Mouse (Mus musculus): ENCODE measurements around the gene Nckap1l. TPM values are rescaled to one million over a fixed set of nuclear protein-coding genes. Genes with fewer than 3 reads are reported as not detected.

Nckap1l gene
- polyA plus RNA-seq, 1 experiment from 2014 or later = 1.8 TPM

DNA sequence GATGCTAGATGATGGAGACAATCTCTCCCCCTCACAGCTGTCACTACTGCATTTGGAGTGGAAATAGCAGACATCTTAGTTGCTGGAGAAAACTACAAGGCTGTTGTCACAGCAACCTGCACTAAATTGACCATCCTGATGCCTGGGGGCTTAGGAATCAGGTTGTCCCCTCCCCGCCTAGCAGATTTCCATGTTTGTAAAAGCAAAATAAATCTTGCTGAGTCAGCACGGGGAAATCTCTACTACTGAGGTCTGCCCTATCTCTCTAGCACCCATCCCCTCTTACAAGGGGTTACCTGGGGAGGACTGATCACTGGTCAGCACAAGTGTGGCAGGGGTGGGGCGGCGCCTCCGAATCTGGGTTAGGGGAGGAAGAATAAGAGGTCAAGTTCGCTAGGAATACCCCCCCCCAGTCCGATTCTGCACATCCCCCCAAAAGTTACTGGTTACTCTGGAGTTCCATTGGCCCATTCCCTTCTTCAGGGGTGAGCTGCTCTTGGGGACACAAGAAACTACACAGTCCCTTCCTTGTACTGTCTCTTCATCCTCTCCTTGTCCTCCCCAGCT lies 80.5 kb downstream of the Nckap1l start:
- Histone ChIP-seq H3K27me3 (ENCODE audit: low read depth, poor library complexity, severe bottlenecking) (peaks cover 40% of the 10 kb centered on the region), H3K4me1 (peaks cover 66% of the 10 kb centered on the region), H3K9me3 (replicated peaks) (no peaks in the 10 kb centered on the region), H3K27ac (replicated peaks) (no peak overlapping the region), H3K4me3 (no peak overlapping the region), H3K36me3 (peaks cover 10% of the 10 kb centered on the region)
- 84% methylated on average over 7 of the region's 7 CpGs for WGBS
- DNase-seq (ENCODE audit: low spot score) = no peak

GRCm38 (mm10) chr15:103535030-103535429 lies 81.4 kb downstream of the Nckap1l start:
- Histone ChIP-seq H3K36me3 (0 out of 2 replicates have a peak, but pooled peaks cover 3% of the 10 kb centered on the region), H3K4me1 (peaks cover 60% of the 10 kb centered on the region), H3K27ac (replicated peaks) (no peak overlapping the region), H3K9me3 (replicated peaks) (no peaks in the 10 kb centered on the region), H3K27me3 (ENCODE audit: low read depth, poor library complexity, severe bottlenecking) (peaks cover 49% of the 10 kb centered on the region), H3K4me3 (no peak overlapping the region)
- 81% methylated on average over 2 of the region's 2 CpGs for WGBS
- DNase-seq (ENCODE audit: low spot score) = no peak

- Histone ChIP-seq H3K4me1 (peaks cover 54% of the 10 kb centered on the region), H3K36me3 (0 out of 2 replicates have a peak, but pooled peaks cover 3% of the 10 kb centered on the region), H3K27ac (replicated peaks) (no peak overlapping the region), H3K9me3 (replicated peaks) (no peaks in the 10 kb centered on the region), H3K4me3 (no peak overlapping the region), H3K27me3 (ENCODE audit: low read depth, poor library complexity, severe bottlenecking) (peaks cover 57% of the 10 kb centered on the region)
- WGBS = 71% methylated on average over 1 of the region's 1 CpGs
- no peak for DNase-seq (ENCODE audit: low spot score)
Measured at GRCm38 (mm10) chr15:103535786-103536185, 82.2 kb downstream of the Nckap1l start.

GRCm38 (mm10) chr15:103536456-103536855 lies 82.9 kb downstream of the Nckap1l start:
- Histone ChIP-seq H3K36me3 (0 out of 2 replicates have a peak, but pooled peaks cover 3% of the 10 kb centered on the region), H3K4me1 (peaks cover 48% of the 10 kb centered on the region), H3K4me3 (peak overlapping the region; percentile 81), H3K27me3 (ENCODE audit: low read depth, poor library complexity, severe bottlenecking) (peaks cover 58% of the 10 kb centered on the region), H3K9me3 (replicated peaks) (no peaks in the 10 kb centered on the region), H3K27ac (replicated peaks) (peak overlapping the region; percentile 85)
- 29% methylated on average over 2 of the region's 2 CpGs for WGBS
- no peak for DNase-seq (ENCODE audit: low spot score)

DNA sequence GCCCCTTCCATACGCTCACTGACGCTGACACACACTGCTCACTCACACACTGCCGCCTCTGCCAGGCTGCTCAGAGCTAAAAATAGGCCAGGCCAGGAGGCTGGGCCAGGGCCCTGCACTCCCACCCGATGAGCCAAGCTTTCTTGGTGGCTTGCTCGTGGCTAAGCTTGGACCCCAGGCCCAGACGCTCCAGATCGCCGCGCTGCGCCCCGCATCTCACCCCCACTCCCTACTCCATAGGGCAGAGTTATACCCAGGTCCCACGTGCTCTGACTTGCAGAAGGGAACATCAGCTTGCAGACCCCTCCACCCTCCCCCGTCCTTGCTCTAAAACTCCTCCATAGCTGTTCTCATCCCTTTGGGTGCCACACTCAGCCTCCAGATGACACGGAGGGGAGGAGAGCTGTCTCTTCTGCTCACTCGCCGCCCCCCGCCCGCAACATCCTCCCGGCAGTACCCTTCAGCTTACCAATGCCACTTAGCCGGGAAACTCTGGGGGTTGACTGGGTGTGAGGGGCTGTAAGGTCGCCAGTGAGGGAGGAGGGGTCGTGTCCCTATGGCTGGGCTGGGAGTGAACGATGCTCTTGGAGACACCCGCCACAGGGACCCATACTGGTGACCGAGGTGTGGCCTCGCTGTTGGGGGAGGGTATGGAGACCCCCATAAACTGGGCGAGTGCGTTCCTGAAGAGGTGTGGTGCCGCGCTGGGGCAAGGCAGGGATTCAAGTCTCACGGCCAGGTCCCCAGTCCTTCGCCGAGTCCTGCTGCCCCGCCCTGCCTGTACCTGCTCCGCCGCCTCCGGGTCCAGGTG lies 83.6 kb downstream of the Nckap1l start:
- Histone ChIP-seq H3K4me1 (peaks cover 48% of the 10 kb centered on the region), H3K27ac (replicated peaks) (peak overlapping the region; percentile 85), H3K27me3 (ENCODE audit: low read depth, poor library complexity, severe bottlenecking) (peaks cover 58% of the 10 kb centered on the region), H3K36me3 (0 out of 2 replicates have a peak, but pooled peaks cover 3% of the 10 kb centered on the region), H3K4me3 (peak overlapping the region; percentile 81), H3K9me3 (replicated peaks) (no peaks in the 10 kb centered on the region)
- under 1% methylated on average over 37 of the region's 37 CpGs for WGBS
- DNase-seq (ENCODE audit: low spot score) = peak; percentile 44

GRCm38 (mm10) chr15:103537822-103538213 lies 84.2 kb downstream of the Nckap1l start, which contains the start of gene Ppp1r1a:
TSS of gene Ppp1r1a (minus strand) at chr15:103538003.
- H3K4me1 ChIP-seq = peaks cover 48% of the 10 kb centered on the region
- H3K4me3 ChIP-seq = peak within 1 kb of the TSS; percentile 81
- H3K27ac ChIP-seq (replicated peaks) = peak within 1 kb of the TSS; percentile 85
- under 1% methylated on average over 36 of the region's 36 CpGs for WGBS
- peak; percentile 84 for DNase-seq (ENCODE audit: low spot score)
- no peaks in the 10 kb centered on the region for H3K9me3 ChIP-seq (replicated peaks)
- peaks cover 58% of the 10 kb centered on the region for H3K27me3 ChIP-seq (ENCODE audit: low read depth, poor library complexity, severe bottlenecking)
- 0 out of 2 replicates have a peak, but pooled peaks cover 3% of the 10 kb centered on the region for H3K36me3 ChIP-seq

DNA sequence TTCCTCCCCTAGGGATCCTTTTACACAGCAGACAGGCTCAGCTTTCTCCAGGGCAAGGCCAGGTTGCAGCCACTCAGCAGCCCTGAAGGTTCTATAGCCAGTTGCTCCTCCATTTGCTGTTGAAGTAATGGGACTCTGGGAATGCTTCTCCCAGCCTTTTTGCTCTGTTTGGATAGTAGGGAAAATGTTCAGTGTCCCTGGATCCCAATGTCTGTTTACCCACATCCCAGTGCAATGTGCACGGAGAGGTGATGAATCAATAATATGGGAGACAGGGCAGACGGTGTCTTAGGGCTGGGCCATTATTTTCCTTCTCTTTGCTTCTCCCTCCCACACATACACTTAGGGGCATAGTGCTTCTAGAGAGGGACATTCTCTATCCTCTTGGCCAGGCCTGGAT lies 85.7 kb downstream of the Nckap1l start:
- H3K36me3 ChIP-seq = no peaks in the 10 kb centered on the region
- H3K4me1 ChIP-seq = peaks cover 49% of the 10 kb centered on the region
- H3K27ac ChIP-seq (replicated peaks) = no peak overlapping the region
- 52% methylated on average over 2 of the region's 2 CpGs for WGBS
- DNase-seq (ENCODE audit: low spot score) = no peak
- H3K9me3 ChIP-seq (replicated peaks) = no peaks in the 10 kb centered on the region
- no peak overlapping the region for H3K4me3 ChIP-seq
- H3K27me3 ChIP-seq (ENCODE audit: low read depth, poor library complexity, severe bottlenecking) = peaks cover 58% of the 10 kb centered on the region

DNA sequence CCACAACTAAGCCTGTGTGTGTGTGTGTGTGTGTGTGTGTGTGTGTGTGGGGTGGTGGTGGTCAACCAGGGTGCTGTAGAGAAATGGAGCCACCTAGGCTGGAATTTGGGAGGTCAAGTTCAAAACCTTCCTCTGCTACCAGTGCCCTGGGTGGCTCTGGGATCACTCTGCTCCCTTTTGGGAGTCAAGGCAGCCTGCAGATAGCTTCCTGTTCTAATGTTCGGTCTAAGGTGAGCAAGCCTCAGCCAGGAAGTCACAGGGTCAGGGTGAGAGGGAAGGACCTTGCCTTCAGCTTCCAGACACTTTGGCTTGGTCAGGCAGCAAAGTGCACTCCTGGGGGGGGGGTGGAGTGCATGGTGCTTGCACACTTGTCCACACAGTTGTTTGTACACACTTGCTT lies 87.1 kb downstream of the Nckap1l start:
- DNase-seq (ENCODE audit: low spot score) = peak; percentile 8
- WGBS = 82% methylated on average over 1 of the region's 1 CpGs
- H3K4me1 ChIP-seq = peaks cover 38% of the 10 kb centered on the region
- H3K27me3 ChIP-seq (ENCODE audit: low read depth, poor library complexity, severe bottlenecking) = peaks cover 50% of the 10 kb centered on the region
- no peaks in the 10 kb centered on the region for H3K9me3 ChIP-seq (replicated peaks)
- H3K36me3 ChIP-seq = no peaks in the 10 kb centered on the region
- H3K27ac ChIP-seq (replicated peaks) = no peak overlapping the region
- H3K4me3 ChIP-seq = no peak overlapping the region

- Histone ChIP-seq H3K4me1 (peaks cover 24% of the 10 kb centered on the region), H3K27me3 (ENCODE audit: low read depth, poor library complexity, severe bottlenecking) (peaks cover 34% of the 10 kb centered on the region), H3K4me3 (no peak overlapping the region), H3K27ac (replicated peaks) (no peak overlapping the region), H3K36me3 (no peaks in the 10 kb centered on the region), H3K9me3 (replicated peaks) (no peaks in the 10 kb centered on the region)
- DNase-seq (ENCODE audit: low spot score) = peak; percentile 9
Measured at GRCm38 (mm10) chr15:103542526-103542925, 88.9 kb downstream of the Nckap1l start.

GRCm38 (mm10) chr15:103547983-103548382 lies 94.4 kb downstream of the Nckap1l start:
- Histone ChIP-seq H3K36me3 (no peaks in the 10 kb centered on the region), H3K4me3 (no peak overlapping the region), H3K27me3 (ENCODE audit: low read depth, poor library complexity, severe bottlenecking) (no peaks in the 10 kb centered on the region), H3K9me3 (replicated peaks) (no peaks in the 10 kb centered on the region), H3K27ac (replicated peaks) (no peak overlapping the region), H3K4me1 (peaks cover 5% of the 10 kb centered on the region; the same call in 1 of the 2 replicates)
- 87% methylated on average over 3 of the region's 3 CpGs for WGBS
- no peak for DNase-seq (ENCODE audit: low spot score)

Other genes with a start within 250 kb of the Nckap1l start
- gene Cbx5, start 214.0 kb upstream of the Nckap1l start, polyA plus RNA-seq (2016; fragmentation: Nextera tagmentation; extraction: Ambion mirVana) = 194 and 206 TPM in 2 replicates
- 1,542 and 1,692 TPM in 2 replicates for gene Hnrnpa1, start 213.4 kb upstream of the Nckap1l start, polyA plus RNA-seq (2016; fragmentation: Nextera tagmentation; extraction: Ambion mirVana)
- gene Nfe2, start 195.4 kb upstream of the Nckap1l start, polyA plus RNA-seq (2016; fragmentation: Nextera tagmentation; extraction: Ambion mirVana) = 5.6 and 6.4 TPM in 2 replicates
- gene Copz1, start 181.1 kb upstream of the Nckap1l start, polyA plus RNA-seq (2016; fragmentation: Nextera tagmentation; extraction: Ambion mirVana) = 288 and 291 TPM in 2 replicates
- gene Gpr84, start 143.2 kb upstream of the Nckap1l start, polyA plus RNA-seq (2016; fragmentation: Nextera tagmentation; extraction: Ambion mirVana) = 0.32 and 0.47 TPM in 2 replicates
- 24.3 and 25.5 TPM in 2 replicates for gene Zfp385a, start 113.7 kb upstream of the Nckap1l start, polyA plus RNA-seq (2016; fragmentation: Nextera tagmentation; extraction: Ambion mirVana)
- gene Itga5, start 87.0 kb upstream of the Nckap1l start, polyA plus RNA-seq (2016; fragmentation: Nextera tagmentation; extraction: Ambion mirVana) = 26.1 and 26.4 TPM in 2 replicates
- gene Gtsf1, start 23.3 kb upstream of the Nckap1l start, polyA plus RNA-seq (2016; fragmentation: Nextera tagmentation; extraction: Ambion mirVana) = not detected in 2 replicates
- 0.17 TPM in 1 of 2 replicates, not detected in the other for gene Gtsf2, start 5.3 kb upstream of the Nckap1l start, polyA plus RNA-seq (2016; fragmentation: Nextera tagmentation; extraction: Ambion mirVana)
- gene Pde1b, start 49.2 kb downstream of the Nckap1l start, polyA plus RNA-seq (2016; fragmentation: Nextera tagmentation; extraction: Ambion mirVana) = 26.4 and 33.1 TPM in 2 replicates
- 38.3 and 46.7 TPM in 2 replicates for gene Ppp1r1a, start 84.2 kb downstream of the Nckap1l start, polyA plus RNA-seq (2016; fragmentation: Nextera tagmentation; extraction: Ambion mirVana)
- not detected in 2 replicates for gene Glycam1, start 111.3 kb downstream of the Nckap1l start, polyA plus RNA-seq (2016; fragmentation: Nextera tagmentation; extraction: Ambion mirVana)

Measured in midbrain, embryonic 10.5 days (tissue).